Mouse (Mus musculus): ENCODE data around the gene Spi1.
"Not testable (repeated sequence)": the region's sequence is repeated elsewhere in the genome, so short reads cannot be mapped to it uniquely, and the experiment has no call there.

The Spi1 gene

DNA sequence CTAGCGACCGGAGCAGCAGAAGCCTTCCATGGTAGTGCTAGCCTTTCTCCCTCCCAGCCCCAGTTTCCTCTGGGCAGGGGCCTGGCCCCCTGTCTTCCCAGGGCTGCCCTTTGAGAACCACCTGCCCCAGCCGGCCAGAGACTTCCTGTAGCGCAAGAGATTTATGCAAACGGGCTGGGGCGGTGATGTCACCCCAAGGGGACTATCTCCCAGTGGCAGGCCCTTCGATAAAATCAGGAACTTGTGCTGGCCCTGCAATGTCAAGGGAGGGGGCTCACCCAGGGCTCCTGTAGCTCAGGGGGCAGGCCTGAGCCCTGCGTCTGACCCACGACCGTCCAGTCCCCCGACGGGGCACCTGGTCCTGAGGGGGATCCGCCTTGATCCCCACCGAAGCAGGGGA is 14.3 kb downstream of the Spi1 start:
- DNase-seq (ENCODE audit: low read depth): no peak

DNA sequence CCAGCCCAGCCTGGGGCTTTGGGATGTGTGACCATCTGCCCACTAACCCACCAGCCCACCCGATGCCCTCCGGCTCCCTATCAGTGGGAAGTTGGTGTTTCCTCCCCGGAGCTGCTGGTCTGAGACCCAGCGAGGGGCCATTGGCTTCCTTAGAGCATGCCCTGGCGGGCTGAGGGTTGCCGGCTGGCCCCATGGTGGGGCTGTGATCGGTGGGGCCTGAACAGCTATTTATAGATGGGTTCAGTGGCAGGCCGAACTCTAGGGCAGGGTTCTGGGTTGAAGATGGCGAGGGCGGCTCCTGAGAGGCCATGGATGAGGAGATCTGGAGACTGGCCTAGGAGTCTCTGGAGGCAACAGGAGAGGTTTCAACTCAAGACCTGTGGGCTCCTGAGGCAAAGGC is 14.8 kb downstream of the Spi1 start:
- no peak for DNase-seq (ENCODE audit: low read depth)

DNA sequence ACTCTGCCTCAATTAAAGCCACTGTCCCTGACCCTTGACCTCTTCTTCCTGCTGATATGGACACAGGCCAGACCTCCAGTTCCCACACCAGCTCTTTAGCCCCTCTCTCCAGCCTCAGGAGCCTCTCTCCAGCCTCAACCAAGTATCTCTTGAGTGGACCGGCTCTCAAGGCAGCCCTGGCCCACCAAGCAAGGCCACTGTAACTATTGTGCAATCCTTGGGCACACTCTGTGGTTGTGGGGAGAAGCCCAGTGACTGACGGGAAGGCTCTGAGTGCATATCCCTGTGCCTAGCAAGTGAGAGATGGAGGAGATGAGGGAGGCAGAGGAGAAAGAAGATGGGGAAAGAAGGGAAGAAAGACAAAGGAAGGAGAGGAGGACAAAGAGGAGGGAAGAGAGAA is 16.0 kb downstream of the Spi1 start:
- no peak for DNase-seq (ENCODE audit: low read depth)

DNA sequence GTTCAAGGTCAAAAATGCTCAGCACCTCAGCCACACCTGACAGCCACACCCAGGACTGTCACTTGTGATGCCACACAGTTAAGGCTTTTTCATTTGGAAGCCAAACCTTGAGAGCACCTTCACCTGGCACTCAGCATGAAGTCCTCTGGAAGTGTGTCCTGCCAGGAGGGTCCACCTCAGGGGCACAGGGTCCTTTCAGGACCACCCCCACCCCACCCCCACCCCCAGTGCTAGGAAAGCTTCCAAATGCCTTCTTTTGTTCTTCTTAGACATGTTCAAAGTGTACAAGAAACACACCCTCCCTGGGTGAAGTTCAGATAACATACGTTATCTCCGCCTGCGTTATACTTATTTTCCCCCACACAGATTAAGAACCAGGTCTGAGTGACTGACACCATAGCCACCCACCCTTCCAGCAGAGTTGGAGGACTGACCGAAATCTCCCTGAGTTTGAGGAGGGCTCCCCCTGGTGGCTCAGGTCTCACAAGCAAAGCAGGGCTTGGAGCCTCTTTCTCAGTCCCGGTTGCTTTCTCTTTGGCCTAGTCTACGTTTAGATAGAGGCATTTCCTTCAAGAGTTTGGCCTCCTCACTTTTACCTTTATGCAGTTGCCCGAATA is 19.0 kb downstream of the Spi1 start:
- DNase-seq (ENCODE audit: low read depth): peak; percentile 74

DNA sequence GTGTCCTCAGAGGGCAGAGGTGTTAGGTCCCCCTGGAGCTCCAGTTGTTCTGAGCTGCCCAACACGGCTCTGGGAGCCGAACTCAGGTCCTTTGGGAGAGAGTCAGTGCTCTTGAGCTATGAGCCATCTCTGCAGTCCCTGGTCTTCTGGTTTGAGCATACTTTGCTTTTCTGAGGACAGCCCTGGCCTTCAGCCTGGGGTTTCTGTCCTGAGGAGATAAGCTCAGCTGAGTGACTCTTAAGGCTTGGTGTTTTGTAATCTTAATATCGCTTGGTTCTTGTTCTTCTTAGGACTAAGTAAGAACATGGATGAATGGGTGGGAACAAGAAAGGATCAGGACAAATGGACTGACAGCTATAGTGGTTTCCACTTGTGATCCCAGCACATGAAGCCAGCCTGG is 26.0 kb downstream of the Spi1 start:
- no peak for DNase-seq (ENCODE audit: low read depth)

DNA sequence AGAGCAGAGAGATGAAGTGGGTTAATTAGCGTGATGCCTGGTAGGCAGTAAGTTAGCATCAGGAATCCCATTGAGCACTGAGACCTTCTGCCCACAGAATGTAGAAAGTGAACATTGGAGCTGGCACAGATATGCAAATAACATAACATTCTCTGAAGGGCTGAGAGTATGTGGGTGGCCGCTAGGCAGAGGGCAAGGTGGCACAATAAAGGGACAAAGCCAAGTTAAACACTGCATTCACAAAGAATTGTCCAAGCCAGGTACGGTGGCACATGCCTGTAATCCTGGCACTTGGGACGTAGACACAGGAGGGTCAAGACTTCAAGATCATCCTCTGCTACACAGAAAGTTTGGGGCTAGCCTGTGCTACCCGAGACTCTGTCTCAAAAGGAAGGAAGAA is 27.1 kb downstream of the Spi1 start:
- DNase-seq (ENCODE audit: low read depth): no peak

DNA sequence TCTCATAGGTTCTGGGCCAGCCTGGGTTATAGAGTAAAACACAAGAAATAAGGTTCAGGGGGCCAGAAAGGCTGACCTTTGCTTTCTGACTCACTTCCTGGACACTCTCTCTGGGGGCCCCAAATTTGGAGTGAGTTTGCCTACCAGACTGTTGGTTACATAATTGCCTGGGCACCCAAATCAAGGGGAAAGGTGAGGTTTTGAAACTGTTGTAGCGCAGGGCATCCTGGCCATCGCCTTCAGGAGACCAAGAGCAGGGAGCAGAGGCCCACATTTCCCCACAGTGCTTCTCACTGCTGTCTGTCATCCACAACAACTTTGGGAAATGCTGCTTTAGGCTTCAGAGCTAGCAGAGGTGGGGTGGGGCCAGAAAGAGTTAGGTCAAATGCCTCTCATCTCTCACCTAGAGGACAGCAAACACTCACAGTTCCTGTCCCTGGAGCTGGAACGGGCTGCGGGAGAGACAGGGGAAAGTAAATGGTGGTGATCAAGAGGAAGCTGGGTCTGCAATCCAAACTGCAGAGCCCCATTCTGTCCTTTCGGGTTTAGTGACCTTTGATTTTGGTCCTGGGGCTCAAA is 27.7 kb downstream of the Spi1 start:
- no peak for DNase-seq (ENCODE audit: low read depth)

DNA sequence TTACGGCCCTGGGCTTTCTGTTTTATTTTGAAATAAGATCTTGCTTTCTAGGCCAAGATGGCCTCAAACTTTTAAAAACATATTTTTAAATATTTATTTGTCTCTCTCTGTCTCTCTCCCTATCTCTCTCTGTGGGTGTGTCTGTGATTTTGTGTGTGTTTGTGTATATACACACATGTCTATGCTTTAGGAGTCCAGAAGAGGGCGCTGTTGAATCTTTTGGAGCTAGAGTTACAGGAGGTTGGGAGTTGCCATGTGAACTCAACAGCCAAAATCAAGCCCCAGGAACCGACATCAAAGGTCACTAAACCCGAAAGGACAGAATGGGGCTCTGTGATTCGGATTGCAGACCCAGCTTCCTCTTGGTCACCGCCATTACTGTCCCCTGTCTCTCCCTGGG is 28.2 kb downstream of the Spi1 start:
- no peak for DNase-seq (ENCODE audit: low read depth)

DNA sequence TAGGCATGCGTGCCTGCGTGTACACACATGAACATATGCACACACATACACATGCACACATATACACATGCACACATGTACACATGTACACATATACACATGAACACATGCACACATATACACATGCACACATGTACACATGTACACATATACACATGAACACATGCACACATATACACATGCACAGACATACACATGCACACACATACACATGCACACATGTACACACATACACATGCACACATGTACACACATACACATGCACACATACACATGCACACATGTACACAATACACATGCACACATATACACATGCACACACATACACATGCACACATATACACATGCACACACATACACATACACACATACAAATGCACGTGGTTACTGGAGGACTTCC is 29.6 kb downstream of the Spi1 start:
- DNase-seq (ENCODE audit: low read depth): not testable (repeated sequence)

DNA sequence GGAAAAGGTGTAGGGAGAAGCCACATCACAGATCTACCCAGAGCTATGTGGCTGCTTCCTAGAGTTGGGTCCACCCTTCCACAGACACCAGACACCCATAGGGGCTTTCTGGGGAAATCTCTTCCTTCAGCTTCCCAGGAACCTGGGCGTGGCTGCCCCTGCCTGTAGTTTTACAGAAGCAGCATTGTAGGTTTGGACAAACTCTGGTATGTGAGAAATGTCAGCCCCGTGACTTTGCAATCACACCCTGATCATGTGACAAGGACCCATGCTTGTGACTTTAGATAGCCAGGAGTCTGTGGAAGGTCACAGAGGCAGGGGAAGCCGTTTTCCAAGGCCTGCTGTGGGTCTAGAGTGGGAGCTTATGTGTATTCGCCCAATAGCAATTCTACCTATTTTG is 30.3 kb downstream of the Spi1 start:
- no peak for DNase-seq (ENCODE audit: low read depth)

DNA sequence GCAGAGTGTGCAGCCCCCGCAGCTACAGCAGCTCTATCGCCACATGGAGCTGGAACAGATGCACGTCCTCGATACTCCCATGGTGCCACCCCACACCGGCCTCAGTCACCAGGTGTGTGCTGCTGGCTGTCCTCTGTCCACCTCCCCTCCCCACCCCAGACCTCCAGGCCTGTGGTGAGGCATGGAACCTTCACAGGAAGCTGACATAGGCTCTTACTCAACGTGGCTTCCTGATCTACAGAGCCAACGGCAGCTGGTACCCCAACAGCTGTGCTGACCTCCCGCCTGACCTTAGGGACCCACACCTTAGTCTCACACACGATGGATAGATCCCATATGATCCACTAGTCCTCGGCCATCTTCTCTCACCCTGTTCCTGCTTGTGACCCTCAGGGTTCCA is 31.1 kb downstream of the Spi1 start:
- no peak for DNase-seq (ENCODE audit: low read depth)

DNA sequence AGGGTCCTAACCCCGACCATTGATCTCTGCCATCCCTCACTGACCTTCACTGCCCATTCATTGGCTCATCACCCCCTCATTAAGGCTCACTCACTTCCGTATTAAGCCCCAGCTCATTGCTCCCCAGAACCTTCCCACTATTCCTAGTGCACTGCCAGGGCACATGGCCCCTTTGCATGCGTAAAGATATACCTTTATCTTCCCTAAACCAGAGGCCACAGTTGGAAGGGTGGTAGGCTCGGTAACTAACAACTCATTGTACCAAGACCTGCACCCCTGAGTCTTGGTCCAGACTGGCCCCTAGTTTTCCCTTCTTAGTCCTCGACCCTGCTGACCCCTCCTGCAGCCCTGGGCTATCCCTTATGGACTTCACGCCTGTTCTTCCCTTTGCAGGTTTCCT is 31.7 kb downstream of the Spi1 start:
- DNase-seq (ENCODE audit: low read depth): no peak

DNA sequence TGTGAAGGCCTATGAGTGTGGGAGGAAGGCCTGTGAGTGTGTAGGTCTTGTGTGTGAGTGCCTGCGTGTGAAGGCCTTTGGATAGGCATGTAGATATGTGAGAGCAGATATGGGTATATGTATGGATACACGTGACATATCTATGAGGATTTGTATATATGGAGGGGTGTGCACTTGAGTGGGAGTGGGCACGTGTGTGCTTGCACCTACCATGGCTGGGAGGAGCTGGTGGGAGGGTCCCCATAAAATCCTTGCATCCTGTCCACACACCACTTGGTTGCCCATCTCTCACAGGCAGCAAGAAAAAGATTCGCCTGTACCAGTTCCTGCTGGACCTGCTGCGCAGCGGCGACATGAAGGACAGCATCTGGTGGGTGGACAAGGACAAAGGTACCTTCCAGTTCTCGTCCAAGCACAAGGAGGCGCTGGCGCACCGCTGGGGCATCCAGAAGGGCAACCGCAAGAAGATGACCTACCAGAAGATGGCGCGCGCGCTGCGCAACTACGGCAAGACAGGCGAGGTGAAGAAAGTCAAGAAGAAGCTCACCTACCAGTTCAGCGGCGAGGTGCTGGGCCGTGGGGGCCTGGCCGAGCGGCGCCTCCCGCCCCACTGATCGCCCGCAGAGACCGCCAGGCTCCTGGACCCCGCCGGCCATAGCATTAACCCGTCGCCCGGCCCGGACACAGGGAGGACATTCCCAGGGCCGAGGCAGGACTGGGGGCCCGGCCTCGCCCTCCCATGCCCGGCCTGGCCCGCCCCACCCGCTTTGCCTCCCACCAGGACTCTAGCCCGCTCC is 32.8 kb downstream of the Spi1 start:
- DNase-seq (ENCODE audit: low read depth): peak; percentile 76

DNA sequence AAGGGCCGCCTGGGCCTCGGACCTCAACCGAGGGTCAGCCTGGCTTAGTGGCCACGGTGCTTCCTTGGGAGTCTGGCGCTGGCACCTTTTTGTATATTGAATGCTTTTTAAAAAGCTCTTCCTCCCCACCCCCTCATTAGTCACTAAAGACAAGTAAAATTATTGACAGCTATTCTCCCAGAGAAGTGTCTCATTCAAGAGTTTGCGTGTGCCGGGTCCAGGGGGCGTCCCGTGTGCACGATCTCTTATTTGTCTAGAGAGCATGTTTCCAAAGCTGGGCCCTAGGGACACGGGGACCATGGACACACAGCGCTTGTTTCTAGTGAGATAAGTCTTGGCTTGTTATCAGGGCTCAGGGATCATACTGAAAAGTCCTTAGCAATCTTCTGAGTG is 33.4 kb downstream of the Spi1 start:
- no peak for DNase-seq (ENCODE audit: low read depth)

DNA sequence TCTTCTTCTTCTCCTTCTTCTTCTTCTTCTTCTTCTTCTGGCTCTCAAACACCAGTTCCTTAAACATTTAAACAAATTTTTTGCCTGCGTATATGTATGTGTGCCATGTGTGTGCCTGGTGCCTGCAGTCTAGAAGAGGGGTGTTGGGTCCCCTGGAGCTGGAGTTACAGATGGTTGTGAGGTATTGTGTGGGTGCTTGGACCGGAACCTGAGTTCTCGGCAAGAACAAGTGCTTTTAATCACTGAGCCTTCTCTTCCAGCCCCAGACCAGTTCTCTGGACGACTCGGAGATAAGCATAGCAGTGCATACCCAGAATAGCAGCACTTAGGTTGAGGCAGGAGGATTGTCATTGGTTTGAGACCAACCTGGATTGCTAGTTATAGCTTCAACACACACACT is 34.7 kb downstream of the Spi1 start:
- DNase-seq (ENCODE audit: low read depth): no peak

DNA sequence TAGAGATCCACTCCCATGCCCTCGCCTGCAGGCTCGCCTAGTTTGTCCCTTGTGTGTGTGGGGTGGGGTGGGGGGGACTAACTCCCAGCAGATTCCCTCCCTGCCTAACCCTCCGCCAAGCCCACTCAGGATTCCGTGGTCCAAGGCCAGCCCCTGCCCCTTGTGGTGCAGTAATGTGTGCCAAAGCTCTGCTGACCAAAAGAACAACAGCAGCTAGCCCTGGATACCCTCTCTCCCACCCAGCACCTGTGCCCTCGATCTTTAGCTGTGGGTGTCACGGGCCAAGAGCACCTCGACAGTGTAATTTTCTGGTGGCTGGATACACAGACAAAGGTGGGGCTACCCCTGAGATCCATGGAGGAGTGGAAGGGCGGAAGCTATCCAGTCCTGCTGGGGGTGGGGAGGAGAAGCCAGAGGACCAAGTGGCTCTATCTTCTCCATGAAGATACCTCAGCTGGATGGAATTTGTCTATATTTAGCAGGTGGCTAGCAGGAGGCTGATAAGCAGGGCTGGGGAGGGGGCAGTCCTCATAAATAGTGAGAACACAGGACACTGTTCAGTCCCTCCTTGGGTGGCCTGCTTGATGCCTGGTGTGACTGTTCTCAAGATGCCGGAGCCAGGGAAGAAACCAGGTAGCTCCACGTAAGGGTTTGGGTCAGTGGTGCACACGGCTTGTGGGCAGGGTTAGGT is 35.5 kb downstream of the Spi1 start, which contains the start of gene Mybpc3:
Gene Mybpc3, plus strand, starts transcription at position 560 of the 691 bp plus-strand sequence.
- DNase-seq (ENCODE audit: low read depth): no peak

DNA sequence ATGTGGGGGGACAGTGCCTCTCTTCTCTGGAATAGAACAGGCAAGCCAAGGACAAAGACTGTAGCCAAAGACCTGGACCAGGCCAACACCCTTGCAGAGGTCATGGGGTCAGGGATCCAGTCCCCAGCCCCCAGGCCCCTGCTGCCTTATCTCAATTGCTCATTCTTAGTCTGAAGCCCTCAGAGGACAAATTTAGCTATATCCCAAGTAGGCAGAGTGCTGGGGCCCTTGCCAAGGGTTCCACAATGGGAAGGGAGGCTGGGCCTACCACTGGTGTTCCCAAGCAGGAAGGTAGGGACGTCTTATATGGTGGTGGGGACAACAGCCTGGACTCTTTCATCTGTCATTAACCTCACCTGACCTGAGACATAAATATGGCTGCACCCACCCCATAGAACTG is 36.5 kb downstream of the Spi1 start:
- DNase-seq (ENCODE audit: low read depth): no peak

DNA sequence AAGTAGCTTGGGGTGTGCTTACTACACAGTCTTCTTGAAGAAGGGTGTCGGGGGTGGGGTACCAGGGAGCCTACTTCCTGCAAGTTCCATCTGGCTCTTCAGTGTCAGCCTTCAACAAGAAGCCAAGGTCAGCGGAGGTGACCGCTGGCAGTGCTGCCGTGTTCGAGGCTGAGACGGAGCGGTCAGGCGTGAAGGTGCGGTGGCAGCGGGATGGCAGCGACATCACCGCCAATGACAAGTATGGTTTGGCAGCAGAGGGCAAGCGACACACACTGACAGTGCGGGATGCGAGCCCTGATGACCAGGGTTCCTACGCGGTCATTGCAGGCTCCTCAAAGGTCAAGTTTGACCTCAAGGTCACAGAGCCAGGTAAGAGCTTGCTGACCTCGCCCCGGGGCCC is 36.9 kb downstream of the Spi1 start:
- no peak for DNase-seq (ENCODE audit: low read depth)

DNA sequence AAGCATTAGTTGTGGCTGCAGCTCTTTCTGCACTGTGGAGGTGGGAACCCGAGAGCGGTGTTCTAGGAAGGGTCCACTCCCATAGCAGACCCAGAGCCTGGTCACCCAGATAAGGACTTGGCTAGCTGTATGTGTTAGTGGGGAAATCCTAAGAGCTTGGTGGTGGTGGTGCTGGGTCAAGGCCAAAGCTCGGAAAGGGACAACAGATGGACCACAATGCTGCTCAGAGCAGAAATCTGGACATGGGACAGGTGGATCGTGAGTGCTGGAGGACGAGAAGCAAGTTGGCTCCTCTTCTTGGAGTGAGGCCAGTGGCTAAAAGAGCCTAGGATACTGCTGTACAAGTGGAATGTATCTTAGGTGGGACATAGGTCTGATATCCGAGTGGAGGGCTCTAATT is 37.4 kb downstream of the Spi1 start:
- no peak for DNase-seq (ENCODE audit: low read depth)

DNA sequence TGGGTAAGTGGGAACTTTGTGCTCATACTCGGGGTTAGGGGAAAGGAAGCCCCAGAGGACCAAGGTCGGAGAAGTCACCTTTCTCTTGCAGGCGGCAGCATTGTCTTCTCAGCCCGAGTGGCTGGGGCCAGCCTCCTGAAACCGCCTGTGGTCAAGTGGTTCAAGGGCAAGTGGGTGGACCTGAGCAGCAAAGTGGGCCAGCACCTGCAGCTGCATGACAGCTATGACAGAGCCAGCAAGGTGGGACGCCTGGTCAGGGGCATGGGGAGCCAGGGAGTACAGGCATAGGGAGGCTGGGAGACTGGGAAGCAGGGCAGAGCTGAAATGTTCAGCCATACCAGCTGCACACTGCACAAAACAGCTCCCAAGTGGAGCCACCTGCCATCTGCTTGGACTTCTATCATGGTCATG is 38.1 kb downstream of the Spi1 start:
- DNase-seq (ENCODE audit: low read depth): no peak

DNA sequence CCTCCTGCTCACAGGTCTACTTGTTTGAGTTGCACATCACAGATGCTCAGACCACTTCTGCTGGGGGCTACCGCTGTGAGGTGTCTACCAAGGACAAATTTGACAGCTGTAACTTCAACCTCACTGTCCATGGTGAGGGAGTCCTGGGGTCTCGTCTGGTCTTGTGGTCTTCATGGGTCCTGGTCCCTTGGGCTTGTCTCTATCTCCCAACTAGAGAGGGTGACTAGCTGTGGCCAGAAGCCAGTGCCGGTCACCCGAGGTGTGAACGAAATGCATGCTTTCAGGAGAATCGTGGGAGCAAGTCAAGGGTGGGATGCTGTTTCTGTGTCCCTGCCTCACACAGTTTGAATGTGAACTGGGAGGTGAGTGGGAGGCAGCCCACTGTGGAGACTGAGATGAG is 38.8 kb downstream of the Spi1 start:
- no peak for DNase-seq (ENCODE audit: low read depth)

DNA sequence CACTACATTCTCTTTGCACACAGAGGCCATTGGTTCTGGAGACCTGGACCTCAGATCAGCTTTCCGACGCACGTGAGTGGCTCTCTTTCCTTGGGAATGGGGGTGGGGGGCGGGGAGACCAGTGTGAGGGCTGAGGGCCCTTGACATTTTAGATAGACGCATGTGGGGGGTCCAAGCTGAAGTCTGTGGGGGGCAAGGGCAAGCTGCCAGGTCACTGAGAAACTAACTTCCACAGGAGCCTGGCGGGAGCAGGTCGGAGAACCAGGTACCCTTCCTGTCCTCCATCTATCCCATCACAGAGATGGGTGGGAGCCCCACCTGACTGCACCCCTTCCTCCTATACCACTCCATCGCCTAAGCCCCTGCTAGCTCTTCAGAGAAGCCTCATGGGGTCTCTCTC is 39.3 kb downstream of the Spi1 start:
- no peak for DNase-seq (ENCODE audit: low read depth)

DNA sequence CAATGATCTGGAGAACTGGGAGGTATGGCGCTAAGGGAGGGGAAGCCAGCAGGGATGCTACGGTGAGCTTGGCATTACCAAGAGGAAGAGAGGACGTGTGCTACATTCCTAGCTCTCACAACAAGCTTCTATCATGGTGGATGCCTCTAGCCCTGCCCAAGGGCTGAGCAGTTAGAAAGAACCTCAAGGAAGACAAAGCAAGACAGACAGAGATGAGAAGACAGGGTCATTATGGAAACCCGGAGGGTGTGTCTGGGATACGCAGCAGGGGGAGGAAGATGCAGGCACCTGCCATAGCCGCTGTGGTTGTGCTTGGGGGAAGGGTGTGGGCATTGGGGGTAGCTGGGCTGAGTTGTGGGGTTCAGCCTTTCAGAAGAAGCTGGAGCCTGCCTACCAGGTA is 41.3 kb downstream of the Spi1 start:
- DNase-seq (ENCODE audit: low read depth): no peak
